Mouse (Mus musculus) heart, embryonic 11.5 days (tissue): Measurements from ENCODE around the gene Fam221b. TPM values are rescaled to one million over a fixed set of nuclear protein-coding genes. Genes with fewer than 3 reads are reported as not detected.
A peak's percentile ranks its signal among the peaks of the same experiment; 100 is the strongest.

Experiments used
- ATAC-seq: fragments of 200-750 bp; cut with Nextera tagmentation; replicated peaks from 2 replicates; pipeline ENCODE4 v1.8.0; 2017; ENCODE audit warnings: moderate library complexity; ENCODE audit not compliant: insufficient number of reproducible peaks, low FRiP score, low TSS enrichment
- H3K27ac ChIP-seq: fragments of 300-500 bp; sonication (generic); 2 replicates; pipeline ENCODE4 v1.5.1; 2014; ENCODE audit warnings: mild to moderate bottlenecking, low read depth, low read length
- H3K27me3 ChIP-seq: fragments of 300-500 bp; sonication (generic); 2 replicates; pipeline ENCODE4 v1.6.1; 2014; ENCODE audit warnings: mild to moderate bottlenecking, low read length, mixed read lengths; ENCODE audit not compliant: control insufficient read depth, insufficient read depth
- H3K36me3 ChIP-seq: fragments of 300-500 bp; sonication (generic); 2 replicates; pipeline ENCODE4 v1.6.1; 2014; ENCODE audit warnings: mild to moderate bottlenecking, low read length, moderate library complexity, mixed read lengths; ENCODE audit not compliant: control insufficient read depth, insufficient read depth
- H3K4me1 ChIP-seq: fragments of 300-500 bp; sonication (generic); 2 replicates; pipeline ENCODE4 v1.6.1; 2014; ENCODE audit warnings: low read length; ENCODE audit not compliant: control insufficient read depth, insufficient read depth
- H3K4me2 ChIP-seq: fragments of 300-500 bp; sonication (generic); 2 replicates; pipeline ENCODE4 v1.6.1; 2014; ENCODE audit warnings: mild to moderate bottlenecking, moderate library complexity
- H3K4me3 ChIP-seq: fragments of 300-500 bp; sonication (generic); 2 replicates; pipeline ENCODE4 v1.5.1; 2014; ENCODE audit warnings: low read depth, low read length
- H3K9ac ChIP-seq: fragments of 300-500 bp; sonication (generic); 2 replicates; pipeline ENCODE4 v1.6.1; 2014; ENCODE audit warnings: mild to moderate bottlenecking, low read depth, low read length, moderate library complexity
- H3K9me3 ChIP-seq: fragments of 300-500 bp; sonication (generic); replicated peaks from 2 replicates; pipeline ENCODE4 v1.6.1; 2016; ENCODE audit warnings: low read length; ENCODE audit not compliant: control insufficient read depth
- WGBS: fragments of 180-500 bp; shearing (Covaris S2); extraction: QIAGEN DNeasy Blood & Tissue Kit; methylation state at CpG from one replicate; pipeline ENCODE4 v1.1.7; 2014; ENCODE audit not compliant: insufficient replicate concordance; 5-methylcytosine and 5-hydroxymethylcytosine counted together
- polyA plus RNA-seq: library from polyadenylated mRNA; unstranded; fragments of >200 nt; fragmentation: Nextera tagmentation; extraction: Ambion mirVana; gene quantifications from 2 replicates; pipeline ENCODE4 v1.2.1, GENCODE M21; 2014

Gene Fam221b
- polyA plus RNA-seq, 1 experiment from 2014 or later: 3.9 TPM

- Histone ChIP-seq H3K27ac (peak overlapping the region; percentile 80), H3K27me3 (peaks cover 5% of the 10 kb centered on the region), H3K9me3 (no peaks in the 10 kb centered on the region), H3K4me1 (peaks cover 3% of the 10 kb centered on the region; the same call in 1 of the 2 replicates), H3K4me2 (peak overlapping the region; percentile 89), H3K4me3 (peak overlapping the region; percentile 87), H3K9ac (peak overlapping the region; percentile 87), H3K36me3 (no peaks in the 10 kb centered on the region)
- peak; percentile 37 for ATAC-seq
- WGBS: 8% methylated on average over 34 of the region's 34 CpGs
These were observed 13.1 kb downstream of the Fam221b start for GRCm38 (mm10) chr4:43655656-43656338.

GRCm38 (mm10) chr4:43653161-43654015 lies 15.6 kb downstream of the Fam221b start, which contains the start of gene Spag8:
TSS of gene Spag8 (minus strand) at chr4:43653594.
- H3K4me2 ChIP-seq: peak within 1 kb of the TSS; percentile 66
- no peak within 1 kb of the TSS for H3K27ac ChIP-seq
- no peaks in the 10 kb centered on the region; the same call in 1 of the 2 replicates for H3K27me3 ChIP-seq
- no peak within 1 kb of the TSS for H3K9ac ChIP-seq
- H3K9me3 ChIP-seq: peaks cover 5% of the 10 kb centered on the region; the same call in 1 of the 2 replicates
- H3K4me1 ChIP-seq: peaks cover 3% of the 10 kb centered on the region; the same call in 1 of the 2 replicates
- no peak for ATAC-seq
- peak within 1 kb of the TSS; percentile 33 for H3K4me3 ChIP-seq
- WGBS: 15% methylated on average over 24 of the region's 24 CpGs
- peaks cover 4% of the 10 kb centered on the region; the same call in 1 of the 2 replicates for H3K36me3 ChIP-seq

- no peak for ATAC-seq
- H3K27me3 ChIP-seq: no peaks in the 10 kb centered on the region; the same call in 1 of the 2 replicates
- H3K4me2 ChIP-seq: peak overlapping the region; percentile 66
- WGBS: 82% methylated on average over 4 of the region's 4 CpGs
- H3K36me3 ChIP-seq: peaks cover 4% of the 10 kb centered on the region; the same call in 1 of the 2 replicates
- H3K27ac ChIP-seq: no peak overlapping the region
- peak overlapping the region; percentile 33; the same call in 1 of the 2 replicates for H3K4me3 ChIP-seq
- no peak overlapping the region for H3K9ac ChIP-seq
- H3K9me3 ChIP-seq: peaks cover 5% of the 10 kb centered on the region; the same call in 1 of the 2 replicates
- peaks cover 3% of the 10 kb centered on the region; the same call in 1 of the 2 replicates for H3K4me1 ChIP-seq
These were observed 16.2 kb downstream of the Fam221b start for GRCm38 (mm10) chr4:43652726-43653125.

- no peak for ATAC-seq
- Histone ChIP-seq H3K27ac (no peak overlapping the region), H3K4me3 (no peak overlapping the region), H3K4me2 (no peak overlapping the region), H3K4me1 (no peaks in the 10 kb centered on the region), H3K27me3 (no peaks in the 10 kb centered on the region; the same call in 1 of the 2 replicates), H3K36me3 (peaks cover 7% of the 10 kb centered on the region), H3K9ac (no peak overlapping the region), H3K9me3 (peaks cover 5% of the 10 kb centered on the region; the same call in 1 of the 2 replicates)
- 81% methylated on average over 3 of the region's 3 CpGs for WGBS
These were observed 19.2 kb downstream of the Fam221b start for GRCm38 (mm10) chr4:43649783-43650182.

- Histone ChIP-seq H3K4me3 (no peak overlapping the region), H3K27ac (no peak overlapping the region), H3K36me3 (no peaks in the 10 kb centered on the region), H3K4me2 (no peak overlapping the region), H3K9me3 (no peaks in the 10 kb centered on the region), H3K4me1 (no peaks in the 10 kb centered on the region), H3K9ac (no peak overlapping the region), H3K27me3 (no peaks in the 10 kb centered on the region)
- no peak for ATAC-seq
- WGBS: 63% methylated on average over 6 of the region's 6 CpGs
These were observed 28.5 kb downstream of the Fam221b start for GRCm38 (mm10) chr4:43640491-43640890.

- Histone ChIP-seq H3K4me2 (no peak overlapping the region), H3K9me3 (no peaks in the 10 kb centered on the region), H3K9ac (no peak overlapping the region), H3K4me3 (no peak overlapping the region), H3K27ac (no peak overlapping the region), H3K36me3 (no peaks in the 10 kb centered on the region), H3K27me3 (no peaks in the 10 kb centered on the region), H3K4me1 (no peaks in the 10 kb centered on the region)
- ATAC-seq: no peak
- 64% methylated on average over 9 of the region's 9 CpGs for WGBS
These were observed 28.9 kb downstream of the Fam221b start for GRCm38 (mm10) chr4:43640076-43640475.

- Histone ChIP-seq H3K4me1 (peaks cover 11% of the 10 kb centered on the region), H3K9ac (no peak overlapping the region), H3K4me2 (no peak overlapping the region), H3K9me3 (no peaks in the 10 kb centered on the region), H3K27ac (no peak overlapping the region), H3K36me3 (no peaks in the 10 kb centered on the region), H3K27me3 (peaks cover 13% of the 10 kb centered on the region), H3K4me3 (no peak overlapping the region)
- WGBS: 79% methylated on average over 6 of the region's 6 CpGs
- no peak for ATAC-seq
These were observed 32.2 kb downstream of the Fam221b start for GRCm38 (mm10) chr4:43636751-43637150.

- H3K4me2 ChIP-seq: no peak overlapping the region
- no peaks in the 10 kb centered on the region for H3K36me3 ChIP-seq
- WGBS: 75% methylated on average over 7 of the region's 7 CpGs
- H3K27me3 ChIP-seq: peaks cover 13% of the 10 kb centered on the region
- H3K4me1 ChIP-seq: peaks cover 14% of the 10 kb centered on the region
- no peak overlapping the region for H3K27ac ChIP-seq
- no peaks in the 10 kb centered on the region for H3K9me3 ChIP-seq
- ATAC-seq: no peak
- no peak overlapping the region for H3K4me3 ChIP-seq
- H3K9ac ChIP-seq: no peak overlapping the region
These were observed 34.1 kb downstream of the Fam221b start for GRCm38 (mm10) chr4:43634621-43635374.
